Mouse (Mus musculus): ENCODE results near the gene B430218F22Rik.

DNA sequence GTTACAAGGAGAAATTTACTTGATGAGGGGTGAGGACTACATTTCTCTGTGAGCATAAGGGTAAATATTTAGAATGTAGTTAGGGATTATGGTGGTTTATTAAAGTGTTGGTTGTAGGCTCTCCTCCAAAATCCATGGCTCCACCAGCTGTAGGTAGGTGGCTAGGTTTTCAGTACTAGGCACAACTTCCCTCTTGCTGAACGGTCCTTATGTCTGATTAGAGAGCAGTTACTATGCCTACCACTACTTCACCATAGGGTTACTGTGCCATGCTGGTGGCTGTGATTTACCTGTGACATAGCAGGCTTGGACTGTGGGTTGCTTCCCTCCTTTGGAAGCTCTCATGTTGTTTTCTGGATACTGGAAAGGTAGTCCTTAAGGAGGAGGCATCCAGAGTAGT lies 34.4 kb downstream of the B430218F22Rik start:
- no peak for TF ChIP-seq EP300 (IDR thresholded peaks at IDR 0.05; ENCODE audit: insufficient read depth, low read depth, low read length)
- TF ChIP-seq CTCF (IDR thresholded peaks at IDR 0.05; ENCODE audit: low read depth, low read length) = no peak
- TF ChIP-seq POLR2A (IDR thresholded peaks at IDR 0.05; ENCODE audit: insufficient read depth, low read length) = no peak
